Mouse (Mus musculus) hindbrain, embryonic 14.5 days (tissue): Measurements from ENCODE around the gene Actn1. TPM values are rescaled to one million over a fixed set of nuclear protein-coding genes. Genes with fewer than 3 reads are reported as not detected.

Experiments used
- ATAC-seq: fragments of 200-750 bp; cut with Nextera tagmentation; 2 replicates; pipeline ENCODE4 v1.8.0; 2017; ENCODE audit warnings: moderate number of reproducible peaks, mild to moderate bottlenecking, moderate TSS enrichment, moderate library complexity; ENCODE audit not compliant: low FRiP score
- DNase-seq: peaks from one replicate; pipeline ENCODE4 v3.0.0-alpha.2; 2015; ENCODE audit warnings: low spot score
- H3K27ac ChIP-seq: fragments of 300-500 bp; sonication (generic); 2 replicates; pipeline ENCODE4 v1.5.1; 2014; ENCODE audit warnings: mild to moderate bottlenecking, moderate library complexity
- H3K27me3 ChIP-seq: fragments of 300-500 bp; sonication (generic); 2 replicates; pipeline ENCODE4 v1.6.1; 2014; ENCODE audit warnings: mild to moderate bottlenecking, low read length, mixed read lengths; ENCODE audit not compliant: control insufficient read depth, insufficient read depth
- H3K36me3 ChIP-seq: fragments of 300-500 bp; sonication (generic); replicated peaks from 2 replicates; pipeline ENCODE4 v1.6.1; 2014; ENCODE audit not compliant: control insufficient read depth, insufficient read depth
- H3K4me1 ChIP-seq: fragments of 300-500 bp; sonication (generic); replicated peaks from 2 replicates; pipeline ENCODE4 v1.6.1; 2014; ENCODE audit warnings: antibody characterized with exemption, low read length, mixed read lengths; ENCODE audit not compliant: control insufficient read depth, insufficient read depth
- H3K4me2 ChIP-seq: fragments of 300-500 bp; sonication (generic); replicated peaks from 2 replicates; pipeline ENCODE4 v1.6.1; 2014; ENCODE audit warnings: mild to moderate bottlenecking, moderate library complexity
- H3K4me3 ChIP-seq: fragments of 300-500 bp; sonication (generic); replicated peaks from 2 replicates; pipeline ENCODE4 v1.5.1; 2014; ENCODE audit warnings: mild to moderate bottlenecking, low read length
- H3K9ac ChIP-seq: fragments of 300-500 bp; sonication (generic); 2 replicates; pipeline ENCODE4 v1.6.1; 2014
- H3K9me3 ChIP-seq: fragments of 300-500 bp; sonication (generic); 2 replicates; pipeline ENCODE4 v1.6.1; 2016; ENCODE audit warnings: low read length; ENCODE audit not compliant: control insufficient read depth
- WGBS: fragments of 180-500 bp; shearing (Covaris S2); extraction: QIAGEN DNeasy Blood & Tissue Kit; methylation state at CpG from one replicate; pipeline ENCODE4 v1.1.7; 2014; 5-methylcytosine and 5-hydroxymethylcytosine counted together
- polyA plus RNA-seq: library from polyadenylated mRNA; unstranded; fragments of >200 nt; fragmentation: Nextera tagmentation; extraction: Ambion mirVana; gene quantifications from 2 replicates; pipeline ENCODE4 v1.2.1, GENCODE M21; 2014

Actn1 gene
- polyA plus RNA-seq, 1 experiment from 2014 or later = 9.9 TPM

- Histone ChIP-seq H3K27ac (no peak overlapping the region), H3K9ac (no peak overlapping the region), H3K27me3 (no peaks in the 10 kb centered on the region), H3K4me3 (no peak overlapping the region), H3K9me3 (no peaks in the 10 kb centered on the region), H3K4me2 (no peak overlapping the region), H3K4me1 (no peaks in the 10 kb centered on the region), H3K36me3 (no peaks in the 10 kb centered on the region)
- ATAC-seq (no peak), DNase-seq (no peak)
- WGBS = 68% methylated on average over 3 of the region's 3 CpGs
Measured at GRCm38 (mm10) chr12:80144846-80145245, 115.3 kb downstream of the Actn1 start.

- ATAC-seq = no peak
- Histone ChIP-seq H3K4me2 (no peak overlapping the region), H3K9me3 (no peaks in the 10 kb centered on the region), H3K4me1 (no peaks in the 10 kb centered on the region), H3K27ac (no peak overlapping the region), H3K9ac (no peak overlapping the region), H3K36me3 (no peaks in the 10 kb centered on the region), H3K27me3 (no peaks in the 10 kb centered on the region), H3K4me3 (no peak overlapping the region)
- 18% methylated on average over 7 of the region's 7 CpGs for WGBS
- DNase-seq = peak; percentile 77
Measured at GRCm38 (mm10) chr12:80141470-80141869, 118.7 kb downstream of the Actn1 start.

- no peak for ATAC-seq
- Histone ChIP-seq H3K4me2 (no peak overlapping the region), H3K27me3 (no peaks in the 10 kb centered on the region), H3K9me3 (no peaks in the 10 kb centered on the region), H3K27ac (no peak overlapping the region), H3K4me1 (no peaks in the 10 kb centered on the region), H3K4me3 (no peak overlapping the region), H3K36me3 (no peaks in the 10 kb centered on the region), H3K9ac (no peak overlapping the region)
- no peak for DNase-seq
- WGBS = 90% methylated on average over 8 of the region's 8 CpGs
Measured at GRCm38 (mm10) chr12:80141011-80141410, 119.2 kb downstream of the Actn1 start.

- no peaks in the 10 kb centered on the region for H3K36me3 ChIP-seq
- no peaks in the 10 kb centered on the region for H3K4me1 ChIP-seq
- H3K4me3 ChIP-seq = no peak overlapping the region
- no peak overlapping the region for H3K27ac ChIP-seq
- WGBS = 59% methylated on average over 1 of the region's 1 CpGs
- H3K27me3 ChIP-seq = no peaks in the 10 kb centered on the region
- H3K4me2 ChIP-seq = no peak overlapping the region
- no peak for DNase-seq
- no peaks in the 10 kb centered on the region for H3K9me3 ChIP-seq
- H3K9ac ChIP-seq = no peak overlapping the region
- no peak for ATAC-seq
Measured at GRCm38 (mm10) chr12:80137744-80138143, 122.4 kb downstream of the Actn1 start.

GRCm38 (mm10) chr12:80137246-80137645 is 122.9 kb downstream of the Actn1 start:
- no peak overlapping the region for H3K4me2 ChIP-seq
- no peaks in the 10 kb centered on the region for H3K36me3 ChIP-seq
- H3K4me3 ChIP-seq = no peak overlapping the region
- DNase-seq (no peak), ATAC-seq (no peak)
- H3K27me3 ChIP-seq = no peaks in the 10 kb centered on the region
- no peak overlapping the region for H3K27ac ChIP-seq
- no peaks in the 10 kb centered on the region for H3K9me3 ChIP-seq
- H3K4me1 ChIP-seq = no peaks in the 10 kb centered on the region; the same call in 1 of the 2 replicates
- no peak overlapping the region for H3K9ac ChIP-seq
- 80% methylated on average over 6 of the region's 6 CpGs for WGBS

GRCm38 (mm10) chr12:80136264-80136930 is 123.8 kb downstream of the Actn1 start:
- H3K36me3 ChIP-seq = no peaks in the 10 kb centered on the region
- H3K27ac ChIP-seq = no peak overlapping the region
- H3K27me3 ChIP-seq = no peaks in the 10 kb centered on the region
- peaks cover 8% of the 10 kb centered on the region for H3K4me1 ChIP-seq
- H3K9ac ChIP-seq = no peak overlapping the region
- ATAC-seq (no peak), DNase-seq (no peak)
- no peaks in the 10 kb centered on the region for H3K9me3 ChIP-seq
- H3K4me2 ChIP-seq = no peak overlapping the region
- 86% methylated on average over 12 of the region's 12 CpGs for WGBS
- H3K4me3 ChIP-seq = no peak overlapping the region

- Histone ChIP-seq H3K4me3 (no peak overlapping the region), H3K36me3 (no peaks in the 10 kb centered on the region), H3K9ac (no peak overlapping the region), H3K9me3 (no peaks in the 10 kb centered on the region), H3K27me3 (no peaks in the 10 kb centered on the region), H3K4me2 (no peak overlapping the region), H3K4me1 (peaks cover 19% of the 10 kb centered on the region), H3K27ac (no peak overlapping the region)
- 95% methylated on average over 8 of the region's 8 CpGs for WGBS
- ATAC-seq = no peak
- DNase-seq = no peak
Measured at GRCm38 (mm10) chr12:80135173-80135572, 125.0 kb downstream of the Actn1 start.

- DNase-seq (no peak), ATAC-seq (peak; percentile 24; the same call in 1 of the 2 replicates)
- Histone ChIP-seq H3K9ac (no peak overlapping the region), H3K4me2 (0 out of 2 replicates have a peak overlapping the region, but pooled peaks have one; percentile 66), H3K36me3 (no peaks in the 10 kb centered on the region), H3K4me3 (no peak overlapping the region), H3K9me3 (no peaks in the 10 kb centered on the region), H3K4me1 (peaks cover 32% of the 10 kb centered on the region), H3K27me3 (no peaks in the 10 kb centered on the region), H3K27ac (no peak overlapping the region)
- 45% methylated on average over 9 of the region's 9 CpGs for WGBS
Measured at GRCm38 (mm10) chr12:80133011-80133545, 127.1 kb downstream of the Actn1 start.

GRCm38 (mm10) chr12:80132250-80133003 is 127.7 kb downstream of the Actn1 start:
- peak overlapping the region; percentile 86 for H3K9ac ChIP-seq
- H3K4me1 ChIP-seq = peaks cover 32% of the 10 kb centered on the region
- ATAC-seq (peak; percentile 87), DNase-seq (peak; percentile 90)
- H3K4me2 ChIP-seq = peak overlapping the region; percentile 66
- peak overlapping the region; percentile 51 for H3K4me3 ChIP-seq
- H3K27me3 ChIP-seq = no peaks in the 10 kb centered on the region
- H3K36me3 ChIP-seq = no peaks in the 10 kb centered on the region
- peak overlapping the region; percentile 93 for H3K27ac ChIP-seq
- under 1% methylated on average over 66 of the region's 66 CpGs for WGBS
- H3K9me3 ChIP-seq = no peaks in the 10 kb centered on the region
